Mouse (Mus musculus) frontal cortex, adult 2 months (tissue): Measurements from ENCODE around the gene Capn5. TPM values are rescaled to one million over a fixed set of nuclear protein-coding genes. Genes with fewer than 3 reads are reported as not detected.
"Not testable (repeated sequence)": the region's sequence is repeated elsewhere in the genome, so short reads cannot be mapped to it uniquely, and the experiment has no call there.

Source experiments
- DNase-seq, 2 experiments: peaks; one replicate each; pipeline ENCODE4 v3.0.0; 2022; ENCODE audit warnings: low spot score in 1 of 2; ENCODE audit errors: extremely low spot score in 1 of 2
- polyA plus RNA-seq: library from polyadenylated mRNA; depleted of rRNA; stranded (reverse); fragments of >200 nt; gene quantifications from 2 replicates; pipeline ENCODE4 v1.2.3, GENCODE M21; 2012; rRNA removed

Gene Capn5
- 28.7 and 29.4 TPM in 2 replicates for polyA plus RNA-seq

- DNase-seq = peak in 1 of 2 experiments; percentile 46
Measured at GRCm38 (mm10) chr7:98177929-98178559, at the start of gene Capn5. Gene Capn5, minus strand, starts transcription at chr7:98178274.

- no peak for DNase-seq
Measured at GRCm38 (mm10) chr7:98223796-98224195, 45.7 kb upstream of the Capn5 start.

DNA sequence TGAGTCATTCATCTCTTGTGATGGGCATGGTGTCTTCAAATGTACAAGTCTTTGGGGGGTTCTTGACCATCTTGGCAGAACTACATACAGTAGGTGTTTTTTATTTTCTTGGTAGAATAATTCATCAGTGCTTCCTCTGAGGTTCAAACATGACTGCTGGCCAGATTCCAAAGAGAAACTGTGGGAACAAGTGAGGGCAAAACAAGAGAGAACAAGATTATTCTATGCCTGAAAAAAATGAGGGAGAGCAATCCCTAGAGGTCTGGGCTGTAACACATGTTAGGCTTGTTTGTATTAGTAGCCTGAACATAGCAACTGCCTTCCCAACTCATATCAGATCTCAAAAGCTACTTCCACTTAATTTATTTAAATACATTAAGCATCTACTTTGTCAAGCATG, 38.6 kb upstream of the Capn5 start:
- no peak for DNase-seq

- DNase-seq = no peak
Measured at GRCm38 (mm10) chr7:98202946-98203345, 24.9 kb upstream of the Capn5 start.

GRCm38 (mm10) chr7:98201493-98202028, 23.5 kb upstream of the Capn5 start:
- no peak for DNase-seq

DNA sequence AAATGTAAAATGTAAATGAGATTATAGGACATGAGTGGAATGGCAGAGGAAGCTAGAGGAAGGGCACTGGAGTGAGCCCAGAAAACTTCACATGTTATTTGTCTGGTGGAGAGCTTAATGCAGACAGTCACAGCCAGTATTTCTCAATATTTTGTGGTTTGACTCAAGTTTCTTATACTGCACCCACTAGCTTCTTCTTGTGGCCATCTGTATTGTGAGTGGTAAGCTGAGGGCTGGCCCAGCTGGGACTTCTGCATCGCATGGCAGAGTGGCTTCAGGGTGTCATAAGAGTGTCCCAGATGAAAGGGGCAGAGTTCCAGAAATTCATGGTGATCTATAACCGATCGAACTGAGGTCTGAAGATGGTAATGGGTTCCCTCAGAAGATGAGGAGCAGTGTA, 22.3 kb upstream of the Capn5 start:
- no peak for DNase-seq

- no peak for DNase-seq
Measured at GRCm38 (mm10) chr7:98199381-98199780, 21.3 kb upstream of the Capn5 start, which contains the start of gene B3gnt6. Gene B3gnt6, minus strand, starts transcription at chr7:98199481.

- DNase-seq = no peak
Measured at GRCm38 (mm10) chr7:98195151-98195801, 17.2 kb upstream of the Capn5 start.

DNA sequence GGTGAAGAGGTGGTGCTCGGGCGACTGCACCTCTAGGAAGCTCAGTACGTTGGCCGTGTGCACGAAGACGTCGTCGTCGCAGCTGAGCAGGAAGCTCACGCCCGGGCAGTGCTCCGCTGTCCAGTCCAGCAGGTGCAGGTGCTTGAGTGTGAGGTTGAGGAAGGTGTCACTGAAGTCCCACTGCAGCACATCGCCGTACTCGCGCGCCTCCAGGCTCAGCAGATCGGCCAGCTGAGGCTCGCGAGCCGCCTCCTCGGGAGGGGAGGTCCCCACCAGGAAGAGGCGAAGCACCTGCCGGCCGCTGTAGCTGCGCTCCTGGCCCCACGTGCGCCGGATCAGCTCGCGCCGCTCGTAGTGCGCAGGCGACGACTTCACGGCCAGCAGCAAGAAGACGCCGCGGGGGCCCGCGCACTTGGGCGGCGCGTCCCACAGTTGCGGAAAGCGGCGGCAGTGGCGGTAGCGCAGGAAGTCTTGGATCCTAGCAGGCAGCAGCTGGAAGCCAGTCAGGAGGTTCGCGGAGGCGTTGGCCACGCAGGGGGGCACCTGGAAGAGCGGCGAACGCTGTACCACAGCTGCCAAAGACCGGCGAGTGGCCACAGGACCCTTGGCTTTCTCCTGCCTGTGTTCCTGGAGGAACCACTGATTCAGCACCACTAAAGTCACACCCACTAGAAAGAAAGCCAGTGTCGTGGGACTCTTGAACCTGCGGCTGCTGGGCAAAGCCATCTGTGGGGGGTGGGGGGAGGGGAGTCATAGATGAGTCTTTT, 16.1 kb upstream of the Capn5 start:
- peak in 1 of 2 experiments; percentile 42 for DNase-seq

DNA sequence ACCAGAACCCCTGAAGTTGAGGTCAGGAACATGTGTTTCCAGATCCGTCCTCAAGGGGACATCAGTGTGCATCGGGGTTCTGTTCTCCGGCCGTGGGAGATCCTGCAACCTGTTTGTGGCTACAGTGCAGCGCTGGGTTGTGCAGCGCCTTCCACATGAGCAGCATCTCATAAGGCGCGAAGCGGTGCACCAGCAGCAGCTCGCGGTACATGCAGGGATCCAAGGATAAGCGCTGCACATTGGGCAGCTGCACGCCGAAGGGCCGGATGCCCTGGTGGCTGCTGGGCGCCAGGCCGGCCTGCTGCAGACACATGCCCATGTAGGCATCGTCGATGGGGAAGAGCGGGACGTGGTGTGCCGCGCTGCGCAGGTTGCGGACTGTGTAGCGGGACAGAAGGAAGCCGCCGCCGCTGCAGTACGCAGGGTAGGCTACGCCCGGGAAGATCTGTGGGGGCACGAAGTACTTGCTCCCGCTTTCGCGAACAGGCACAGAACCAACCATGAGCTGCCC, 15.5 kb upstream of the Capn5 start:
- DNase-seq = peak in 1 of 2 experiments; percentile 38

- no peak for DNase-seq
Measured at GRCm38 (mm10) chr7:98191571-98192250, 13.6 kb upstream of the Capn5 start.

GRCm38 (mm10) chr7:98190578-98190977, 12.5 kb upstream of the Capn5 start:
- no peak for DNase-seq

GRCm38 (mm10) chr7:98189745-98190144, 11.7 kb upstream of the Capn5 start:
- DNase-seq = no peak

DNA sequence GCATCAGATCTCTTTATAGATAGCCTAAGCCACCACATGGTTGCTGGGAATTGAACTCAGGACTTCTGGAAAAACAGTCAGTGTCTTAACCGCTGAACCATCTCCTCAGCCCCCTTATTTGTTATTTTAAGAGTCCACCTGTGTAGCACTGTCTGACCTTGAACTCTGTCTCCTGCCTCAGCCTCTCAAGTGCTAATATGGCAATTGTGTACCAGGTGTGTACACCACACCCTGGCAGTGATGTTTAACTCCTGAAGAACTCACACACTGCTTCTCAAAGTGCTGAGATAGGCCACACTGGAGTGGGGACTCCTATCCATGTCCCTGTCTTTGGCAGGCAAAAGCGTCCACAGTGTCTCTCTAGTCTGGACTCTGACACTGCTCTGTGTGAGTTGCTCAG, 10.6 kb upstream of the Capn5 start:
- DNase-seq = no peak

- DNase-seq = no peak
Measured at GRCm38 (mm10) chr7:98188238-98188637, 10.2 kb upstream of the Capn5 start.

DNA sequence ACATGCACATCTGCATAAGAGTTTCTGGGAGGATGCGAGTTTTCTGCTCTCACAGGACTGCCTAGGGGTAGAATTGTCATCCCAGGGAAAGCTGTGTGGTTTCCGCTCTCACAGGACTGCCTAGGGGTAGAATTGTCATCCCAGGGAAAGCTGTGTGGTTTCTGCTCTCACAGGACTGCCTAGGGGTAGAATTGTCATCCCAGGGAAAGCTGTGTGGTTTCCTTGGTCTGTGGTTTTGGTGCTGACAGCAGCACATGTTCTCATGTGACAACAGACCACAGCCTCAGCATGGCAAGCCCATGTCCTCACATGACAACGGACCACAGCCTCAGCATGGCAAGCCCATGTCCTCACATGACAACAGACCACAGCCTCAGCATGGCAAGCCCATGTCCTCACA, 9.3 kb upstream of the Capn5 start:
- not testable (repeated sequence) for DNase-seq

GRCm38 (mm10) chr7:98186637-98187036, 8.6 kb upstream of the Capn5 start:
- DNase-seq = no peak

DNA sequence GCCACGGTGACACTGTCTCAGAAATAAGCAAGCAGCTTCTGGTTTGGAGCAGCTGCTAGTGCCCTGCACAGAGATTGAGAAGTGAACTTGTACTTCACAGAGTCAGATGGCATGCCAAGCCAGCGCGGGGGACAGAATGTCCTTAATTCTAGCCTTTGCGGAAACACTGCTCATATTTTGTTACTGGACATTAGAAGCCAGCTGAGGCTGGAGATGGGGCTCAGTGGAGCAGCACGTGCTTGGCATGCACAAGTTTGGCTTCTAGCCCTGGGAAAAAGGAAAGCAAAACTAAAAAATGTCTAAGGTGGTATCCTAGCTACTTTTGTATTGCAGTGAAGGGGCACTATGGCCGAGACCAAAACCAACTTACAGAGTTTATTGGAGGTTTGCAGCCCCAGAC, 7.3 kb upstream of the Capn5 start:
- no peak for DNase-seq

GRCm38 (mm10) chr7:98178560-98179231, 622 bp upstream of the Capn5 start:
- no peak for DNase-seq

- DNase-seq = no peak
Measured at GRCm38 (mm10) chr7:98177566-98177928, 527 bp downstream of the Capn5 start.
